Mouse (Mus musculus) left cerebral cortex, adult 2 months (tissue): ENCODE results near the gene Ift57. TPM values are rescaled to one million over a fixed set of nuclear protein-coding genes. Genes with fewer than 3 reads are reported as not detected.
A peak's percentile ranks its signal among the peaks of the same experiment; 100 is the strongest.

Experiments used
- DNase-seq, 2 experiments: peaks; one replicate each; pipeline ENCODE4 v3.0.0; 2021 to 2022; ENCODE audit warnings: low spot score in 2 of 2, mixed read lengths in 1 of 2; ENCODE audit errors: extremely low spot score in 1 of 2
- H3K27ac ChIP-seq: fragments of 200-600 bp; 2 replicates; pipeline ENCODE4 v1.8.1; 2022
- H3K4me3 ChIP-seq: fragments of 200-600 bp; 2 replicates; pipeline ENCODE4 v1.8.1; 2022
- CTCF ChIP-seq: fragments of 200-600 bp; IDR thresholded peaks from 2 replicates; pipeline ENCODE4 v1.8.1; 2022; ENCODE audit warnings: antibody characterized with exemption, mild to moderate bottlenecking, moderate library complexity
- intact Hi-C: fragments of 180-260 bp; cut with DNase I; formaldehyde crosslinking; loops from one replicate; pipeline ENCODE4 v1.15.1; 2025
- long read RNA-seq, 2 experiments: library from polyadenylated mRNA; stranded (forward); transcript quantifications; one replicate each; pipeline ENCODE4 v2.0.0; 2021; ENCODE audit warnings: borderline mapping rate in 2 of 2
- total RNA-seq, 2 experiments: library from RNA; stranded (reverse); gene quantifications; 2 replicates each; pipeline ENCODE4 v1.2.3; 2021

Gene Ift57
- total RNA-seq: 10 to 100 TPM; 54.2 to 56.3 TPM
- long read RNA-seq, experiment 1, transcript Ift57-201 (11 exons, 2,601 nt): major isoform, 40 of 49 reads
- long read RNA-seq, experiment 1, partial matches to known transcripts: 7 of 49 reads
- long read RNA-seq, experiment 1, other reads (novel, unspliced or antisense): 2 of 49 reads
- long read RNA-seq, experiment 2, transcript Ift57-201 (11 exons, 2,601 nt): major isoform, 27 of 35 reads
- long read RNA-seq, experiment 2, partial matches to known transcripts: 7 of 35 reads
- long read RNA-seq, experiment 2, other reads (novel, unspliced or antisense): 1 of 35 reads

GRCm38 (mm10) chr16:49698620-49699525 is at the start of gene Ift57:
TSS of gene Ift57 (plus strand) at chr16:49699233.
- Histone ChIP-seq H3K27ac (peak within 1 kb of the TSS; percentile 81), H3K4me3 (peak within 1 kb of the TSS; percentile 93)
- no peak for TF ChIP-seq CTCF
- DNase-seq: peak; percentile 97 to 99
- intact Hi-C loops: loop anchor here (1.0 to 5.0 kb wide), 3 partner anchors 157 to 197 kb away; no protein-coding TSS in a partner anchor

- H3K4me3 ChIP-seq: no peak overlapping the region
- no peak for TF ChIP-seq CTCF
- DNase-seq: no peak
- H3K27ac ChIP-seq: no peak overlapping the region
- intact Hi-C loops: no loop called here
Observed at GRCm38 (mm10) chr16:49657182-49657581, 41.9 kb upstream of the Ift57 start.

GRCm38 (mm10) chr16:49658029-49658428 is 41.0 kb upstream of the Ift57 start:
- intact Hi-C loops: no loop called here
- H3K27ac ChIP-seq: no peak overlapping the region
- no peak overlapping the region for H3K4me3 ChIP-seq
- DNase-seq: no peak
- no peak for TF ChIP-seq CTCF

GRCm38 (mm10) chr16:49659131-49659530 is 39.9 kb upstream of the Ift57 start:
- no peak for DNase-seq
- no peak overlapping the region for H3K27ac ChIP-seq
- H3K4me3 ChIP-seq: no peak overlapping the region
- no peak for TF ChIP-seq CTCF
- intact Hi-C loops: no loop called here

GRCm38 (mm10) chr16:49660111-49660510 is 38.9 kb upstream of the Ift57 start:
- TF ChIP-seq CTCF: no peak
- no peak for DNase-seq
- Histone ChIP-seq H3K27ac (no peak overlapping the region), H3K4me3 (no peak overlapping the region)
- intact Hi-C loops: no loop called here

- DNase-seq: no peak
- Histone ChIP-seq H3K27ac (no peak overlapping the region), H3K4me3 (no peak overlapping the region)
- TF ChIP-seq CTCF: no peak
- intact Hi-C loops: no loop called here
Observed at GRCm38 (mm10) chr16:49662201-49662600, 36.8 kb upstream of the Ift57 start.

GRCm38 (mm10) chr16:49664677-49665076 is 34.4 kb upstream of the Ift57 start:
- no peak overlapping the region for H3K27ac ChIP-seq
- intact Hi-C loops: no loop called here
- DNase-seq: no peak
- H3K4me3 ChIP-seq: no peak overlapping the region
- TF ChIP-seq CTCF: no peak

- no peak overlapping the region for H3K4me3 ChIP-seq
- intact Hi-C loops: no loop called here
- H3K27ac ChIP-seq: no peak overlapping the region
- DNase-seq: no peak
- no peak for TF ChIP-seq CTCF
Observed at GRCm38 (mm10) chr16:49679666-49680065, 19.4 kb upstream of the Ift57 start.

GRCm38 (mm10) chr16:49684961-49685360 is 14.1 kb upstream of the Ift57 start:
- Histone ChIP-seq H3K4me3 (no peak overlapping the region), H3K27ac (no peak overlapping the region)
- TF ChIP-seq CTCF: no peak
- intact Hi-C loops: no loop called here
- DNase-seq: no peak

DNA sequence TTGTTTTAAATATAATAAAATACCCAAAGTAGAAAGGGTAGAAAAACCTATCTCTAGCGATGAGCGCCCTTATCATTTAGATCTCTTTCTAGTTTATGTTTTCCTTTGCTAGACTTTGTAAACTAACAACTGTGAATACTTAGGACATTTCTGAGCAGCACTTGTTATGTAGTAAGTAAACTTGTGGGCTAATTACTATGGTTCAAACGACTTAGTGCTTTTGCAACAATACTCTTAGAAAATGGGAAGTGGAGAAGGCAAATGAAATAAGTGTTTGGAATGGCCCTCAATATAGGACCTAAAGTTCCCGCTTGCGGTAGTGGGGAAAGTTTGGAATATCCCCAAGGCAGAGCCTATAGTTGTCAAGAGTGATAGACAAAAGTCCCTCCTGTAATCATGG is 788 bp downstream of the Ift57 start:
- DNase-seq: no peak
- intact Hi-C loops: loop anchor here (1.0 to 5.0 kb wide), 4 partner anchors 52 to 198 kb away; no protein-coding TSS in a partner anchor
- Histone ChIP-seq H3K27ac (peak overlapping the region; percentile 81; the same call in 1 of the 2 replicates), H3K4me3 (peak overlapping the region; percentile 93)
- no peak for TF ChIP-seq CTCF

- H3K4me3 ChIP-seq: no peak overlapping the region
- no peak for DNase-seq
- TF ChIP-seq CTCF: no peak
- intact Hi-C loops: no loop called here
- H3K27ac ChIP-seq: no peak overlapping the region
Observed at GRCm38 (mm10) chr16:49708074-49708473, 9.0 kb downstream of the Ift57 start.

GRCm38 (mm10) chr16:49710188-49710587 is 11.2 kb downstream of the Ift57 start:
- no peak overlapping the region for H3K27ac ChIP-seq
- no peak overlapping the region for H3K4me3 ChIP-seq
- no peak for TF ChIP-seq CTCF
- DNase-seq: no peak
- intact Hi-C loops: no loop called here
